Mouse (Mus musculus) G1E (cell line): ENCODE data around the gene Hap1. TPM values are rescaled to one million over a fixed set of nuclear protein-coding genes. Genes with fewer than 3 reads are reported as not detected.

Experiments
- ATAC-seq: 2 replicates; pipeline ENCODE4 v1.8.0; 2016; ENCODE audit warnings: mild to moderate bottlenecking; ENCODE audit not compliant: insufficient number of reproducible peaks, poor library complexity, low FRiP score, severe bottlenecking; ENCODE audit errors: extremely low read depth
- DNase-seq: peaks from one replicate; pipeline ENCODE4 v3.0.0; 2012; ENCODE audit warnings: low spot score
- H3K27me3 ChIP-seq: 2 replicates; pipeline ENCODE4 v1.6.1; 2012; ENCODE audit warnings: mild to moderate bottlenecking, low read length, inconsistent platforms; ENCODE audit not compliant: insufficient read depth
- H3K36me3 ChIP-seq: replicated peaks from 2 replicates; pipeline ENCODE3; 2012; ENCODE audit warnings: mild to moderate bottlenecking, inconsistent platforms
- H3K4me1 ChIP-seq: 2 replicates; pipeline ENCODE4 v1.6.1; 2012; ENCODE audit warnings: low read depth, low read length, inconsistent platforms, mixed read lengths; ENCODE audit not compliant: insufficient read depth
- H3K4me3 ChIP-seq: 2 replicates; pipeline ENCODE4 v1.5.1; 2012; ENCODE audit warnings: low read depth, mild to moderate bottlenecking, inconsistent platforms, low read length, moderate library complexity, mixed read lengths
- H3K9me3 ChIP-seq: replicated peaks from 2 replicates; pipeline ENCODE4 v1.6.1; 2012; ENCODE audit warnings: inconsistent platforms
- CTCF ChIP-seq: IDR thresholded peaks from 2 replicates; pipeline ENCODE4 v1.5.1; 2012; ENCODE audit warnings: low read depth, low read length, inconsistent platforms, mixed read lengths
- GATA1 ChIP-seq: IDR thresholded peaks from 2 replicates; pipeline ENCODE4 v1.6.1; 2012; ENCODE audit warnings: borderline replicate concordance, low read length, inconsistent platforms, mixed read lengths
- GATA2 ChIP-seq: IDR thresholded peaks from 2 replicates; pipeline ENCODE4 v1.6.1; 2012; ENCODE audit warnings: low read depth, low read length, inconsistent platforms, borderline replicate concordance
- POLR2AphosphoS5 ChIP-seq: IDR thresholded peaks from 2 replicates; pipeline ENCODE4 v1.6.1; 2012; ENCODE audit warnings: low read depth, low read length, inconsistent platforms; ENCODE audit not compliant: insufficient replicate concordance
- TAL1 ChIP-seq: conservative IDR thresholded peaks from 2 replicates; pipeline ENCODE4 v1.6.1; 2012; ENCODE audit warnings: low read depth, low read length, inconsistent platforms, mixed read lengths
- polyA plus RNA-seq: library from polyadenylated mRNA; stranded (reverse); fragments of >175 nt; gene quantifications from 2 replicates; pipeline ENCODE4 v1.2.3, GENCODE M21; 2012
- total RNA-seq, 2 experiments: library from RNA; stranded (forward) in 1 of 2; stranded (reverse) in 1 of 2; fragments of 200-1000 nt in 1 of 2; fragments of >200 nt in 1 of 2; fragmentation: Nextera tagmentation in 1 of 2; gene quantifications; 2 replicates each; pipeline ENCODE4 v1.2.3; 2014 to 2017

Gene Hap1
- total and polyA plus RNA-seq, 3 experiments, result 0.05 TPM; not detected in 2

DNA sequence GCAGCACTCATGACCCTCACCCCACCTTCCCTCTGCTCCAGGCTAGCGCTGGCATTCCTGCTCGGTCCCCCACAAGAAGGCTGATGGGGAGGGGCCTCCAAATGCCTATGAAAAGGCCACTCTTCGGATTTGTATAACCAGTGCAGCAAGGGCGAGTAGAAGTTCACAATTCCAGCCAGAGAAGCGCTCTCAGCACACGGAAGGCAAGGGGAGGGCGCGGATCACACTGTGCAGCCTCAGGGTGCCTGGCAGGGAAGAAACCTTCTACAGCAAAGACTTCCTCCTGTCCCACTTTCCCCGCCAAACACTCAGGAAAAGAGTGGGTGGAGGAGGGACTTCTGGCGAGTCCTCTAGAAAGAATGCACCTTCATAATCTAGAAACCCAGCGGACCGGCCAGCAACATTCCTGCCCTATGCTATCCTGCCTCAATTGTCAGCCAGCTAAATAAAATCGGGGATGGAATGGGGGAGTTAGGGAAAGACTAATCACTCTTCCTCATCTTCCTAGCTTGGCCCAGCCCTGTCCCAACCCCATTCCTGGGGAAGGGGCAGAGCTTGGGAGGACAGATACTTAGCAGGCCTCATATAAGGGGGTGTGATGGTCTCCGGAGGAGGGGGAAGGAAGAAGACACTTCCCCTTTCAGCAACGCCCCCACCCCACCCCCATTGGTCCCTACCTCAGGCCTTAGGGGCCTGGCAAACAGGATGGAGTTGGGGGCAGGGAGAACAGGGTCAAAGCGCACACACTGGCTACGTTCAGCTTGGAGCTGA lies 40.1 kb upstream of the Hap1 start:
- H3K4me1 ChIP-seq, result peaks cover 5% of the 10 kb centered on the region; the same call in 1 of the 2 replicates
- no peaks in the 10 kb centered on the region for H3K36me3 ChIP-seq
- no peak for DNase-seq
- H3K27me3 ChIP-seq, result peaks cover 57% of the 10 kb centered on the region
- no peak for ATAC-seq
- H3K4me3 ChIP-seq, result no peak overlapping the region
- no peak for TF ChIP-seq GATA2
- TF ChIP-seq TAL1, result no peak
- TF ChIP-seq CTCF, result no peak
- TF ChIP-seq GATA1, result no peak
- TF ChIP-seq POLR2AphosphoS5, result no peak
- no peaks in the 10 kb centered on the region for H3K9me3 ChIP-seq

DNA sequence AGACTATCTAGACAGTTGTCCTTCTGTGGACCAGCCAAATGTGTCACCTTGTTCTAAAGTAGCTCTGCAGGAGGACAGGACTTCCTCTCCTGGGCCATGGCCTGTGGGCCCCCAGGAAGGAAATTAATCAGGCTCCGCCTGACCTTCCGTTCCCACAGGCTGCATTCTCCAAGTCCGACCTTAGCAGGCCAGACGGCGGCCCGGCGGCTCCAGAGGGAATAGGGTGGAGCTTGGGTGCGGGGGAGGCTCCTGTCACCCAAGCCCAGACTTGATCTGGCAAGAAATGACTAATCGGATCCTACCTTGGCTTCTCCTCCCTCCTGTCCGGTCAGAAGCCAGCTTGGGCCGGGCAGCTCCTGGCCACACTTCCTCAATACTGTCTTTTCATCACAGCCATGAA lies 39.3 kb upstream of the Hap1 start:
- H3K9me3 ChIP-seq, result no peaks in the 10 kb centered on the region
- peaks cover 62% of the 10 kb centered on the region for H3K27me3 ChIP-seq
- no peaks in the 10 kb centered on the region for H3K36me3 ChIP-seq
- no peak for DNase-seq
- no peak for TF ChIP-seq CTCF
- no peak for TF ChIP-seq POLR2AphosphoS5
- TF ChIP-seq GATA2, result no peak
- TF ChIP-seq TAL1, result no peak
- TF ChIP-seq GATA1, result no peak
- H3K4me3 ChIP-seq, result no peak overlapping the region
- ATAC-seq, result no peak
- peaks cover 5% of the 10 kb centered on the region; the same call in 1 of the 2 replicates for H3K4me1 ChIP-seq

DNA sequence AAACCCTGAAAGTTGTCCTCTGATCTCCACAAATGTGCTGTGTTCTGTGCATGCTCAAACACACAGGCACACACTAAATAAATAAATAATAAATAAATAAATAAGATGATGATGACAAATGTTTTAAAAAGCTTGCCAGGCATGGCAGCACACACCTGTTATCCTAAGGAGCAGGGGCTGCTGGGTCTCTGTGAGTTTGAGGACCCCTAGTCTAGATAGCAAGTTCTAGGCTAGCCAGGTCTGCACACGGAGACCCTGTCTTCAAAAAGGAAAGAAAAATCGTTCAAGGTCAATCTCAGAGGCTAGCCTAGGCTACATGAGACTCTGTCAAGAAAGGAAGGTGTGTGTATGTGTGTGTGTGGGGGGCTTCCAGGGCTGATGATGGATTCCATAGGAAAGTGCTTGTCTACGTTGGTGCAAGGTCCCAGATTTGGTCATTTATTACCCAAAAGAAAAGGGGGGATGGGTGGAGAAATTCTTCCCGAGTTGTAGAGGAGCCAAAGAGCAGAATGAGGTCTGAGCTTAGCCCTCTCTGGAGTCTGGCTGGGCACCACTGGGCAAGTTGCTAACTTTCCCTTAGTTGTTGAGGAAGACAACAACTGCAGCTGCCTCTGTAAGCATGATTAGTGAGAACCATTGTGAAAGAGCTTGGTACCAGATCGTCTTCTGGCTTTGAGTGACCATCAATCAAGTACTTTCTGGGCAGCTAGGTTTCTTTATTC lies 38.6 kb upstream of the Hap1 start:
- Histone ChIP-seq H3K27me3 (peaks cover 64% of the 10 kb centered on the region), H3K4me3 (no peak overlapping the region), H3K4me1 (peaks cover 5% of the 10 kb centered on the region; the same call in 1 of the 2 replicates), H3K9me3 (no peaks in the 10 kb centered on the region), H3K36me3 (no peaks in the 10 kb centered on the region)
- TF ChIP-seq TAL1 (no peak), GATA2 (no peak), CTCF (no peak), GATA1 (no peak), POLR2AphosphoS5 (no peak)
- DNase-seq, result no peak
- no peak for ATAC-seq

DNA sequence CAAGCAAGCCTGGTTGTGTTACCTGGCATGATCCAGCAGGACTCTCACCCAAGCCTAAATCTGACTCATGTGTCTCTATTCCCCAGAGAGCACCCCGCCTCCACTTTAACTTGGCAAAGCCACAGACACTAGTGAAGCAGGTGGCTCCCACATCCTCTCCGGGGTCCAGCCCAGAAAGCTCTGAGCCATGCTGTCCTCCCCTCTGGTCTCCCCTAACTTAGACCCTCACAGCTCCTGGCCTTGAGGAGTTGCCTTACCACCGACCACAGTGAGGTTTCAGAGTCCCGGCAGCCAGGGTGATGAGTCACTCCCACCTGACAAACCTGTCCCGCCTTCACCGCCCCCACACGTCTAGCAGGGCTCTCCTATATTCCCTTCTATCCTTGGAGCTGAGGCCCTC lies 37.8 kb upstream of the Hap1 start:
- TF ChIP-seq GATA1, result no peak
- TF ChIP-seq POLR2AphosphoS5, result no peak
- TF ChIP-seq GATA2, result no peak
- no peak for TF ChIP-seq TAL1
- TF ChIP-seq CTCF, result no peak
- peaks cover 64% of the 10 kb centered on the region for H3K27me3 ChIP-seq
- no peaks in the 10 kb centered on the region for H3K9me3 ChIP-seq
- H3K36me3 ChIP-seq, result no peaks in the 10 kb centered on the region
- DNase-seq (no peak), ATAC-seq (no peak)
- no peak overlapping the region for H3K4me3 ChIP-seq
- H3K4me1 ChIP-seq, result peaks cover 5% of the 10 kb centered on the region; the same call in 1 of the 2 replicates

DNA sequence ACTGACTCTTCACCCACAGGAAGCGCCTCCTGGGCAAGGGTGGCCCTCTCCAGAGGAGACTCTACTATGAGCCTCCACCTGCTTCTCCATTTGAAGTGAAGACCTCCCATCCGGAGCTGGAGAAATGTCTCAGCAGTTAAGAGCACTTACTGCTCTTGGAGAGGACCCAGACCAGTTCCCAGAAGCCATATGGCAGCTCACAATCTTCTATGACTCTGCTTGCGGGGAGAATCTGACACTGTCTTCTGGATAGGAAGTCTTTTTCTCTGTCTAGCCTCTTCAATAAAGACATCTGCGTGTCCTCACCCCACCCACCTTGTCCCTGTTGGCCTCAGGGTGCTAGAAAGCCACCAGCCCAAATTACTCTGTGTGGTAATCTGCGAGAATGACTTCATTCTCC lies 37.0 kb upstream of the Hap1 start:
- no peaks in the 10 kb centered on the region for H3K9me3 ChIP-seq
- no peak overlapping the region for H3K4me3 ChIP-seq
- peaks cover 5% of the 10 kb centered on the region; the same call in 1 of the 2 replicates for H3K4me1 ChIP-seq
- ATAC-seq (no peak), DNase-seq (no peak)
- H3K27me3 ChIP-seq, result peaks cover 69% of the 10 kb centered on the region
- H3K36me3 ChIP-seq, result no peaks in the 10 kb centered on the region
- TF ChIP-seq GATA2 (no peak), CTCF (no peak), POLR2AphosphoS5 (no peak), TAL1 (no peak)

DNA sequence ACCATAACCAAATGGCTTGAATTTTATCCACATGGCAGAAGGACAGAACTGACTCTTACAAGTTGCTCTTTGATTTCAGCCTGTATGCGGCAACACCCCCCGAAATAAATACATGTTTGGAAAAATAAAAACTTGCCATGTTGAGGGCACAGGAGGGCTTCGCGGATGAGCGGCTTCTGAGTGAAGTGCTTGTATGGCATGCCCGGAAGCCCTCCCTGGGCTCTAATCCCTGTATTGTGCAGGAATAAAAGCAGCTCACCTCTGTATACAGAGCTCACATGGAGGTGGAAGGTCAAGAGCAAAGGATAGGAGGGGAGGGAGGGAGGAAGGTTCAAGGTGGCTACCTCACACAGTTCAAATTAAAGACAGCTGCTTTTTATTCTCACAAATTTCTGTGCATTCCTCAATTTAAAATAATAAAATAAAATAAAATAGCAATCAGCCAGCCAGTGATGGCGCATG lies 36.0 kb upstream of the Hap1 start:
- no peak for ATAC-seq
- Histone ChIP-seq H3K27me3 (peaks cover 68% of the 10 kb centered on the region), H3K9me3 (no peaks in the 10 kb centered on the region), H3K4me3 (no peak overlapping the region), H3K4me1 (no peaks in the 10 kb centered on the region), H3K36me3 (no peaks in the 10 kb centered on the region)
- no peak for TF ChIP-seq TAL1
- no peak for TF ChIP-seq GATA2
- no peak for TF ChIP-seq GATA1
- TF ChIP-seq CTCF, result no peak
- no peak for TF ChIP-seq POLR2AphosphoS5
- no peak for DNase-seq
